In genomic region chr14:46670221-46671046, GRCm38 (mm10) we compare ENCODE assay signal across 17 mouse cellular contexts.
DNase-seq lines count a peak whose midpoint lies in the region; ATAC-seq and TF ChIP-seq lines count a peak whose summit lies in the region.
"Had no signal": no experiment of that assay in that cellular context is flagged by ENCODE, and none has a peak within 500 bp of the region (broad histone marks: within the 10 kb centered on the region; RNA-seq: fewer than 3 reads in every experiment).

No protein-coding gene starts in this region.

- H3K27ac ChIP-seq in heart, embryonic 10.5 days: no peak overlapping the region
- H3K27ac ChIP-seq in liver, embryonic 12.5 days: peak overlapping the region; percentile 42; the same call in 1 of the 2 replicates
- no peak overlapping the region for H3K27ac ChIP-seq in liver, postnatal 0 days (ENCODE audit: low read depth)
- H3K27ac ChIP-seq in hindbrain, embryonic 13.5 days: no peak overlapping the region
- H3K27ac ChIP-seq: forebrain, embryonic 12.5 days; hindbrain, postnatal 0 days; limb, embryonic 10.5 days; stomach, postnatal 0 days had no signal

- ATAC-seq in liver, embryonic 12.5 days: no peak
- ATAC-seq in liver, postnatal 0 days: no peak
- no peak for ATAC-seq in hindbrain, embryonic 13.5 days (ENCODE audit: low FRiP score)
- ATAC-seq: hindbrain, postnatal 0 days; midbrain, embryonic 16.5 days; Patski had no signal

- peak; percentile 41 to 52 for DNase-seq in heart, adult 18-20 months
- no peak for DNase-seq in heart, embryonic 10.5 days (ENCODE audit: low spot score)
- no peak for DNase-seq in liver, postnatal 0 days
- DNase-seq in c-Kit-positive CD71-positive TER-119-negative erythroid progenitor cells, embryonic 14.5 days (ENCODE audit: low read depth): peak; percentile 5
- DNase-seq in retina, postnatal 1 day: no peak
- DNase-seq: cerebellum, adult 11 months; kidney, postnatal 36 days; lung, adult 18-20 months; spleen, adult 18-20 months had no signal

- no peaks in the 10 kb centered on the region for H3K36me3 ChIP-seq in heart, embryonic 10.5 days
- H3K36me3 ChIP-seq in liver, embryonic 12.5 days: no peaks in the 10 kb centered on the region
- H3K36me3 ChIP-seq in liver, postnatal 0 days (replicated peaks; ENCODE audit: insufficient read depth, low read length): no peaks in the 10 kb centered on the region
- H3K36me3 ChIP-seq in hindbrain, embryonic 13.5 days: no peaks in the 10 kb centered on the region
- H3K36me3 ChIP-seq: forebrain, embryonic 12.5 days; limb, embryonic 10.5 days had no signal

- H3K9me3 ChIP-seq in heart, embryonic 10.5 days: no peaks in the 10 kb centered on the region
- 0 out of 2 replicates have a peak, but pooled peaks cover 10% of the 10 kb centered on the region for H3K9me3 ChIP-seq in liver, embryonic 12.5 days (replicated peaks)
- H3K9me3 ChIP-seq in liver, postnatal 0 days (ENCODE audit: low read length): no peaks in the 10 kb centered on the region
- H3K9me3 ChIP-seq in hindbrain, embryonic 13.5 days: no peaks in the 10 kb centered on the region
- H3K9me3 ChIP-seq: limb, embryonic 10.5 days had no signal

- 68% methylated on average over 20 of the region's 20 CpGs for WGBS in heart, embryonic 10.5 days
- WGBS in liver, embryonic 12.5 days (ENCODE audit: insufficient replicate concordance): 65% methylated on average over 20 of the region's 20 CpGs
- 72% methylated on average over 20 of the region's 20 CpGs for WGBS in liver, postnatal 0 days (ENCODE audit: insufficient replicate concordance)
- WGBS in hindbrain, embryonic 13.5 days: 84% methylated on average over 20 of the region's 20 CpGs

- no peak overlapping the region for H3K4me3 ChIP-seq in heart, embryonic 10.5 days
- H3K4me3 ChIP-seq in liver, embryonic 12.5 days: no peak overlapping the region
- H3K4me3 ChIP-seq in liver, postnatal 0 days (ENCODE audit: low read depth, low read length): no peak overlapping the region
- H3K4me3 ChIP-seq in hindbrain, embryonic 13.5 days: no peak overlapping the region
- H3K4me3 ChIP-seq: forebrain, embryonic 12.5 days; limb, embryonic 10.5 days had no signal

- H3K27me3 ChIP-seq in heart, embryonic 10.5 days (ENCODE audit: insufficient read depth, poor library complexity, severe bottlenecking): no peaks in the 10 kb centered on the region
- no peaks in the 10 kb centered on the region for H3K27me3 ChIP-seq in liver, embryonic 12.5 days (replicated peaks)
- no peaks in the 10 kb centered on the region for H3K27me3 ChIP-seq in liver, postnatal 0 days (ENCODE audit: insufficient read depth, low read length)
- H3K27me3 ChIP-seq in hindbrain, embryonic 13.5 days: no peaks in the 10 kb centered on the region
- H3K27me3 ChIP-seq: forebrain, embryonic 12.5 days; Patski had no signal

- peaks cover 19% of the 10 kb centered on the region; the same call in 1 of the 2 replicates for H3K4me1 ChIP-seq in heart, embryonic 10.5 days
- H3K4me1 ChIP-seq in liver, embryonic 12.5 days: peaks cover 22% of the 10 kb centered on the region
- H3K4me1 ChIP-seq in liver, postnatal 0 days (ENCODE audit: insufficient read depth): no peaks in the 10 kb centered on the region
- H3K4me1 ChIP-seq in hindbrain, embryonic 13.5 days (replicated peaks): no peaks in the 10 kb centered on the region
- H3K4me1 ChIP-seq: forebrain, embryonic 12.5 days had no signal

- no peak overlapping the region for H3K4me2 ChIP-seq in liver, embryonic 12.5 days
- no peak overlapping the region for H3K4me2 ChIP-seq in liver, postnatal 0 days (ENCODE audit: low read depth, low read length)
- H3K4me2 ChIP-seq in hindbrain, embryonic 13.5 days: no peak overlapping the region
- H3K4me2 ChIP-seq: forebrain, embryonic 12.5 days had no signal

- TF ChIP-seq CTCF in liver, postnatal 0 days (IDR thresholded peaks at IDR 0.05; ENCODE audit: low read depth): no peak

- no peak for TF ChIP-seq EP300 in liver, postnatal 0 days (IDR thresholded peaks at IDR 0.05; ENCODE audit: low read depth)

- no peak overlapping the region for H3K9ac ChIP-seq in liver, embryonic 12.5 days
- no peak overlapping the region for H3K9ac ChIP-seq in liver, postnatal 0 days (replicated peaks)
- H3K9ac ChIP-seq in hindbrain, embryonic 13.5 days: no peak overlapping the region
- H3K9ac ChIP-seq: forebrain, embryonic 12.5 days had no signal

Comparison
In these comparisons a context has a peak if more than half of its experiments do, and no peak if none do; other contexts are left out.
1. DNase-seq: peak in heart, adult 18-20 months (2 of 2) and c-Kit-positive CD71-positive TER-119-negative erythroid progenitor cells, embryonic 14.5 days (single experiment); none in heart, embryonic 10.5 days (single experiment), liver, postnatal 0 days (single experiment) and retina, postnatal 1 day (single experiment).